Mouse (Mus musculus): ENCODE results near the gene Ubl4b.

Ubl4b gene

GRCm38 (mm10) chr3:107554842-107555241, at the start of gene Ubl4b:
Gene Ubl4b (minus strand): TSS chr3:107555073.
- no peak for DNase-seq (ENCODE audit: low spot score)

- no peak for DNase-seq (ENCODE audit: low spot score)
Observed at GRCm38 (mm10) chr3:107600127-107600526, 45.3 kb upstream of the Ubl4b start.

- no peak for DNase-seq (ENCODE audit: low spot score)
Observed at GRCm38 (mm10) chr3:107597586-107598389, 42.9 kb upstream of the Ubl4b start.

- no peak for DNase-seq (ENCODE audit: low spot score)
Observed at GRCm38 (mm10) chr3:107597134-107597533, 42.3 kb upstream of the Ubl4b start.

- no peak for DNase-seq (ENCODE audit: low spot score)
Observed at GRCm38 (mm10) chr3:107596559-107596958, 41.7 kb upstream of the Ubl4b start.

GRCm38 (mm10) chr3:107595938-107596461, 41.1 kb upstream of the Ubl4b start:
- no peak for DNase-seq (ENCODE audit: low spot score)

GRCm38 (mm10) chr3:107595264-107595937, 40.5 kb upstream of the Ubl4b start:
- DNase-seq (ENCODE audit: low spot score), result no peak

GRCm38 (mm10) chr3:107594662-107595263, 39.9 kb upstream of the Ubl4b start, which contains the start of gene Alx3:
Gene Alx3 (plus strand): TSS chr3:107595031.
- no peak for DNase-seq (ENCODE audit: low spot score)

- no peak for DNase-seq (ENCODE audit: low spot score)
Observed at GRCm38 (mm10) chr3:107593632-107594031, 38.8 kb upstream of the Ubl4b start.

GRCm38 (mm10) chr3:107591612-107592011, 36.7 kb upstream of the Ubl4b start:
- no peak for DNase-seq (ENCODE audit: low spot score)

GRCm38 (mm10) chr3:107586504-107586903, 31.6 kb upstream of the Ubl4b start:
- no peak for DNase-seq (ENCODE audit: low spot score)

- no peak for DNase-seq (ENCODE audit: low spot score)
Observed at GRCm38 (mm10) chr3:107583893-107584292, 29.0 kb upstream of the Ubl4b start.

- no peak for DNase-seq (ENCODE audit: low spot score)
Observed at GRCm38 (mm10) chr3:107582875-107583767, 28.2 kb upstream of the Ubl4b start.

- DNase-seq (ENCODE audit: low spot score), result no peak
Observed at GRCm38 (mm10) chr3:107582130-107582874, 27.4 kb upstream of the Ubl4b start.

GRCm38 (mm10) chr3:107581103-107582010, 26.5 kb upstream of the Ubl4b start:
- no peak for DNase-seq (ENCODE audit: low spot score)

- peak; percentile 82 for DNase-seq (ENCODE audit: low spot score)
Observed at GRCm38 (mm10) chr3:107579466-107579865, 24.6 kb upstream of the Ubl4b start.

- no peak for DNase-seq (ENCODE audit: low spot score)
Observed at GRCm38 (mm10) chr3:107577810-107578390, 23.0 kb upstream of the Ubl4b start.

- no peak for DNase-seq (ENCODE audit: low spot score)
Observed at GRCm38 (mm10) chr3:107576807-107577206, 21.9 kb upstream of the Ubl4b start.

- DNase-seq (ENCODE audit: low spot score), result no peak
Observed at GRCm38 (mm10) chr3:107571205-107571604, 16.3 kb upstream of the Ubl4b start.
